Mouse (Mus musculus): Measurements from ENCODE around the gene Arhgap21. TPM values are rescaled to one million over a fixed set of nuclear protein-coding genes. Genes with fewer than 3 reads are reported as not detected.

The Arhgap21 gene
- polyA plus RNA-seq, 1 experiment from 2014 or later, result 6.5 TPM

DNA sequence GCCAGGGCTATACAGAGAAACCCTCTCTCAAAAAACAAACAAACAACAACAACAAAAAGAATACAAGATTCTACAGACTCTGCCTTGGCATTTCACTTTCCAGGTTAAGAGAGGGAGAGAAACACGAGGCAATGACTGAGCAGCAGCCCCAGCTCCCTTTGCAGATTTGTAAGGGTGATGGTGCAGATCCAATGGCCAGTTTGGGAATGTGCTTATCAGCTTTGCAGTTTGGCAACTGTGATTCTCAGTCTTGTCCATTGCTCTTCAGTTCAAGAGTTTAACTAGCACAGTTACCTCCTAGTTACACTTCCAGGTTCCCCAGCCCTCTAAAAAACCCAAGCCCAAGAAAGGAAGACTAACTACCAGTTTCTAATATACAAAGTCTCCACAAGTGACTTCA, 47.7 kb downstream of the Arhgap21 start:
- H3K4me2 ChIP-seq (replicated peaks; ENCODE audit: low read depth), result no peak overlapping the region
- H3K4me1 ChIP-seq (replicated peaks; ENCODE audit: control insufficient read depth, insufficient read depth, low read length), result no peaks in the 10 kb centered on the region
- TF ChIP-seq CTCF (IDR thresholded peaks at IDR 0.05; ENCODE audit: low read depth), result no peak
- ATAC-seq, result no peak
- H3K9me3 ChIP-seq (ENCODE audit: control insufficient read depth), result no peaks in the 10 kb centered on the region
- no peak overlapping the region for H3K4me3 ChIP-seq (ENCODE audit: low read depth, low read length)
- H3K27ac ChIP-seq (ENCODE audit: low read depth, low read length), result no peak overlapping the region
- H3K9ac ChIP-seq (ENCODE audit: low read depth, low read length), result no peak overlapping the region
- 88% methylated on average over 1 of the region's 1 CpGs for WGBS
- H3K27me3 ChIP-seq (replicated peaks; ENCODE audit: control insufficient read depth, insufficient read depth, low read length), result no peaks in the 10 kb centered on the region
- H3K36me3 ChIP-seq (ENCODE audit: control insufficient read depth, insufficient read depth), result no peaks in the 10 kb centered on the region

DNA sequence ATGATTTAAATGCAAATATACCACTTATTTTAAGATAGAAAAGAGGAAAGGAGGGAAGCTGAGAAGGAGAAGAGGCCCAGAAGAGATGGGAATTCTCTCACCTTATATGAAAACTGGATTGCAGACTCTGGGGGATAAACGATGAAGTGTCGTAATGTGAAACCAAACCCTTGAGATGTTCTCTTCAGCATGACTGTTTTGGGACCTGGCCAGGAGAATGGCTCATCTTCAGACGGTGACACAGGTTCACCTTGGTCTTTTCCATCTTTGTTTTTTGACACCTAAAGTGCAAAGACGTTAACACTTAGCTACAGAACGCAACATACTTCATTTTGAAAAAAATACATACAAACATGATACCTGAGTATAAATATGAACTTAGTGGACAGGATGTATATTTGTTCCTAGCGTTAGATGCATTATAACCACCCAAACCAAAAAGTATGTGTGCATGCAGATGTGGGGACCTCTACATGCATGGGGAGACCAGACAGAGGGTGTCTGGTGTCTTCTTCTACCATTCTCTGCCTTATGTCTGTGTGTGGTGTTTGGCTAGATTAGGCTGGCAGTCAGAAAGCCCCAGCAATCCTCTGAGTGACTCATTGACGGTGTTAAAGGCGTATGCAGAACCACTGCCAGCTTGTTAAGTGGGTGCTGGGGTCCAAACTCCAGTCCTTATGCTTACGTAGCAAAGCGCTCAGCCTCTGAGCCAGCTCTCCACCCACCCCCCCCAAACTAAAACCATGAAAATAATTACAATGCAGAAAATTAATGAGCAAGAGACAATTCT, 54.0 kb downstream of the Arhgap21 start:
- H3K27ac ChIP-seq (ENCODE audit: low read depth, low read length), result no peak overlapping the region
- no peaks in the 10 kb centered on the region for H3K4me1 ChIP-seq (replicated peaks; ENCODE audit: control insufficient read depth, insufficient read depth, low read length)
- no peak for TF ChIP-seq CTCF (IDR thresholded peaks at IDR 0.05; ENCODE audit: low read depth)
- H3K9me3 ChIP-seq (ENCODE audit: control insufficient read depth), result no peaks in the 10 kb centered on the region
- no peaks in the 10 kb centered on the region for H3K27me3 ChIP-seq (replicated peaks; ENCODE audit: control insufficient read depth, insufficient read depth, low read length)
- ATAC-seq, result no peak
- H3K4me2 ChIP-seq (replicated peaks; ENCODE audit: low read depth), result no peak overlapping the region
- H3K36me3 ChIP-seq (ENCODE audit: control insufficient read depth, insufficient read depth), result peaks cover 12% of the 10 kb centered on the region; the same call in 1 of the 2 replicates
- WGBS, result 78% methylated on average over 10 of the region's 10 CpGs
- H3K4me3 ChIP-seq (ENCODE audit: low read depth, low read length), result no peak overlapping the region
- no peak overlapping the region for H3K9ac ChIP-seq (ENCODE audit: low read depth, low read length)

DNA sequence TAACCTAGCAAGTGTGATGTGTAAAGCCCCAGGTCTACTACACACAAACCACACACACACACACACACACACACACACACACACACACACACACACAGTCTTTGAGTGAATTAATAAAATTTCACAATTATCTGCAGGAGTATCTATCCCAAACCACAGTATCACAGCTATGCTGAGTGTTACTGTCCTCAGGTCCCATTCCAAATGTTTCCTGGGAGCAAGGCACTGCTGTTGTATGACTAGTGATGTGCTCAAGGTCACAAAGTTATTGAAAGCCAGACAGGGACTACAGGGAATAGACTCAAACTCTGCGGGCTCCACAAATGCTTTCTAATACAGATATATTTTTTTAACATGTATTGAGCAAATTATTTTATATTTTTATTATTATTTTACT, 55.7 kb downstream of the Arhgap21 start:
- no peak overlapping the region for H3K4me3 ChIP-seq (ENCODE audit: low read depth, low read length)
- no peak overlapping the region for H3K9ac ChIP-seq (ENCODE audit: low read depth, low read length)
- H3K27me3 ChIP-seq (replicated peaks; ENCODE audit: control insufficient read depth, insufficient read depth, low read length), result no peaks in the 10 kb centered on the region
- 96% methylated on average over 1 of the region's 1 CpGs for WGBS
- H3K9me3 ChIP-seq (ENCODE audit: control insufficient read depth), result no peaks in the 10 kb centered on the region
- no peak overlapping the region for H3K4me2 ChIP-seq (replicated peaks; ENCODE audit: low read depth)
- peaks cover 12% of the 10 kb centered on the region; the same call in 1 of the 2 replicates for H3K36me3 ChIP-seq (ENCODE audit: control insufficient read depth, insufficient read depth)
- TF ChIP-seq CTCF (IDR thresholded peaks at IDR 0.05; ENCODE audit: low read depth), result no peak
- no peak overlapping the region for H3K27ac ChIP-seq (ENCODE audit: low read depth, low read length)
- no peaks in the 10 kb centered on the region for H3K4me1 ChIP-seq (replicated peaks; ENCODE audit: control insufficient read depth, insufficient read depth, low read length)
- no peak for ATAC-seq

DNA sequence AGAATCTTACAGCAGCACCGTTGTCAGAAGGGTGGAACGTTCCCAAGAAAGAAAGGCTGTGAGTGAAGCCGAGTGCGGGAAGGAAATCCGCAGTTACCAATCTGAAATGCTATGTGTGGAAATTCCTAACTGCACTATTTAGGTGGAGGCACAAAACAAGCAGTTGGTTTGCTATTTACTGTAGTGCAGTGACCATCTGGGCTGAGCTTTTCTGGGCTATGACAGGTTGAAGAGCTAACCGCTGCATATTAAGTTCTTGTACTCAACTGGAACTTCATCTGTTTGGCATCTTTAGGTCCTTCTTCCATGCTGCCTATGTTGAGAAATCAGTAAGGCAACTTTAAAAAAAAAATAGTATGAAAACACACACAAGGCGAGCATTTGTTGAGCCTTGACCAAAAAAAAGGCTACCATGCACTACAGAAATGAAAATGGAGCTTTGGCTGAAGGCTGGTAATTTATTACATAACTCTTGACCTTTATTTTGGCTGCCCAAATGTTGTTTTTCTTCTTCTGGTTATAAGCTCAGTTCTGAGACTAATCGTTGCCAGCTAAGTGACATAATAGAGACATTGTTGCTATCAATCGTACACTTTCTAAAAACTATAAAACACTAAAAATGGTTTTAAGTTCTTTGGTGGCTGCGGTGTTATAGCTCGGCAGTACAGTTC, 56.2 kb downstream of the Arhgap21 start:
- Histone ChIP-seq H3K27ac (ENCODE audit: low read depth, low read length) (no peak overlapping the region), H3K9ac (ENCODE audit: low read depth, low read length) (no peak overlapping the region), H3K4me1 (replicated peaks; ENCODE audit: control insufficient read depth, insufficient read depth, low read length) (no peaks in the 10 kb centered on the region), H3K4me3 (ENCODE audit: low read depth, low read length) (no peak overlapping the region), H3K36me3 (ENCODE audit: control insufficient read depth, insufficient read depth) (peaks cover 12% of the 10 kb centered on the region; the same call in 1 of the 2 replicates), H3K27me3 (replicated peaks; ENCODE audit: control insufficient read depth, insufficient read depth, low read length) (no peaks in the 10 kb centered on the region), H3K9me3 (ENCODE audit: control insufficient read depth) (no peaks in the 10 kb centered on the region), H3K4me2 (replicated peaks; ENCODE audit: low read depth) (no peak overlapping the region)
- no peak for ATAC-seq
- no peak for TF ChIP-seq CTCF (IDR thresholded peaks at IDR 0.05; ENCODE audit: low read depth)
- WGBS, result 89% methylated on average over 11 of the region's 11 CpGs

DNA sequence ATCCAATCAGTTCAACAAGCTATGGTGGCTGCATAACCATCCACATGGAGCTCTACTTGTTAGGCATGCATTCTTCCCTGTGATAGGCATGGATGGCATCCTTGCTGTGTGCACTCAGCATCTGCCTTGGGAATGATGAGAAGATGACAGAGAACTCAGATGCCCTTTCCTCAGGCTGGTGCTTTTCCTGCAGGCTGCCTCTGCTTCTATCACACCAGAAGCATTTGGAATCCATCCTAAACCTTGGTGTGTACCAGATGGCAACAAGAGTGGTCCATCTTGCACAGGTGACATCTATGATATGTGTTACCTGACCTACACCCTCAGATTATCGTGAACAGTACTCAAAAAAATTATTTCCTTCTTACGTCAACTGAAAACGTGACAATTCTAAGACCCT, 58.2 kb downstream of the Arhgap21 start:
- Histone ChIP-seq H3K4me3 (ENCODE audit: low read depth, low read length) (no peak overlapping the region), H3K9ac (ENCODE audit: low read depth, low read length) (no peak overlapping the region), H3K4me1 (replicated peaks; ENCODE audit: control insufficient read depth, insufficient read depth, low read length) (no peaks in the 10 kb centered on the region), H3K27me3 (replicated peaks; ENCODE audit: control insufficient read depth, insufficient read depth, low read length) (no peaks in the 10 kb centered on the region), H3K36me3 (ENCODE audit: control insufficient read depth, insufficient read depth) (peaks cover 12% of the 10 kb centered on the region; the same call in 1 of the 2 replicates), H3K27ac (ENCODE audit: low read depth, low read length) (no peak overlapping the region), H3K9me3 (ENCODE audit: control insufficient read depth) (no peaks in the 10 kb centered on the region), H3K4me2 (replicated peaks; ENCODE audit: low read depth) (no peak overlapping the region)
- no peak for ATAC-seq
- 94% methylated on average over 3 of the region's 3 CpGs for WGBS
- no peak for TF ChIP-seq CTCF (IDR thresholded peaks at IDR 0.05; ENCODE audit: low read depth)

DNA sequence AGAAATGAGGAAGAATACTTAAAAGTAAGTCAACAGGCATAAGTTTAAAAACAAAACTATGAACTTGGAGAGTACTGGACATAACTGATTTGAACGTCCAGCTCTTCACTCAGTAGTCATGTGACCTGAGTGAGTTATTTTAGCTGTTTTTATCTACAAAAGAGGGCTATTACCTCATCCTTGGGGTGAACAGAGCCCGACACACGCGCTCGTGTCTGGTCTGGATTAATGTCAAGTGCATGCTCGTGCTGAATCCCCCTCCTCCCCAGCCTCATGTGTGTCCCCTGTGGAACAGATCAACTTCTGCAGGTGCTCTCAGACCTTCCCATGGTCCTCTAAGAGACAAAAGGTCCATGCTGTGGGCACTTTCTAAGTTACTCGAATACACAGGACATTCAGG, 59.3 kb downstream of the Arhgap21 start:
- Histone ChIP-seq H3K4me2 (replicated peaks; ENCODE audit: low read depth) (no peak overlapping the region), H3K4me1 (replicated peaks; ENCODE audit: control insufficient read depth, insufficient read depth, low read length) (no peaks in the 10 kb centered on the region), H3K27ac (ENCODE audit: low read depth, low read length) (no peak overlapping the region), H3K9ac (ENCODE audit: low read depth, low read length) (no peak overlapping the region), H3K36me3 (ENCODE audit: control insufficient read depth, insufficient read depth) (peaks cover 12% of the 10 kb centered on the region; the same call in 1 of the 2 replicates), H3K27me3 (replicated peaks; ENCODE audit: control insufficient read depth, insufficient read depth, low read length) (no peaks in the 10 kb centered on the region), H3K9me3 (ENCODE audit: control insufficient read depth) (no peaks in the 10 kb centered on the region), H3K4me3 (ENCODE audit: low read depth, low read length) (no peak overlapping the region)
- ATAC-seq, result no peak
- no peak for TF ChIP-seq CTCF (IDR thresholded peaks at IDR 0.05; ENCODE audit: low read depth)
- WGBS, result 47% methylated on average over 7 of the region's 7 CpGs
